Mouse (Mus musculus) Muller cell, postnatal 12 days (primary cell): ENCODE data around the gene Mboat2.

Source experiments
- DNase-seq: peaks from one replicate; pipeline ENCODE4 v3.0.0-alpha.2; 2015; ENCODE audit errors: inconsistent ontology term

Mboat2 gene

DNA sequence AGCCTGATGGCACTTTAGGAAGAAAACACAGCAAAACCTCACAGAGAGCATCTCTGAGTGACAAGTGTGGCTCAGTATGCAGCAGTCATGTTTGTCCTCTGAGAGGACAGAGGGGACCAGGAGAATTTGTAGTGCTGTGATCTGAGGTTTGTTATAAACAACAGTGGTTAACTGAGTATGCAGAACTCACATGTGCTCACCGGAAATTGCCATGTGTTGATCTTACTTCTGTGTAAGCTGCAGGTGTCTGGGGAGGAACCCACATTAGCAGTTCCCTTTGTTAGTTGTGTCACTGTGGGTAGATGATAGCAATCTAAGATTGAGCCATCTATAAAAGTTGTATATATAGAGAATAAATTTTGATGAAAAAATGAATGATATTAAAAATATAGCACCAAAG is 179.7 kb downstream of the Mboat2 start:
- DNase-seq, result no peak

DNA sequence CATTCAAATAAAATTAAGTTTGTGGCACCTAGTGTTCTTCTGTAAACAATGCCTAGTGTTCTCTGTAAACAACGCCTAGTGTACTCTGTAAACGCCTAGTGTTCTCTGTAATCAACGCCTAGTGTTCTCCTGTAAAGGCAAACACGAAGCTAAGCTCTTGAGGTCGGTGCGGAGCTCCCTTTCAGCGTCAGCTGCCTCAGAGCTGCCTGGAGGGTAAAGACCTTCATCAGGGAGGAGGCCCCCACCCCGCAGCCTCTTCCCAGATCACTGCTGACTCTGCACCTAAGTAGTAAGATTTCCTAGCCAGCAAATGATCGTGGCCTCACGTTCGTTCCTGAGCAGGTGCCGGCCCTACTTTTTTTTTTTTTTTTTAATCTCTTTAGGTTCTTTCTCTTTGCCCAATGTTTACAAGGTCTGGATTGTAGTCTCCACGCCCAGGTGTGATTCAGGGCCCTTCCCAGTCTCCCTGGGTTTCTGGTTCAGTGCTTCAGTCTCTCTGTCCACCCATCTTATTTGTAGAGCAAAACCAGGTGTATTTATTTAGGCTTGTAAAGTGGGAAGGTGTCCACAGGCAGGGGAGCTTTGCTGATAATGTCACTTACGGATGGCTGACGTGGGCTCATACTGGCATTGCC is 181.2 kb downstream of the Mboat2 start:
- DNase-seq, result no peak

DNA sequence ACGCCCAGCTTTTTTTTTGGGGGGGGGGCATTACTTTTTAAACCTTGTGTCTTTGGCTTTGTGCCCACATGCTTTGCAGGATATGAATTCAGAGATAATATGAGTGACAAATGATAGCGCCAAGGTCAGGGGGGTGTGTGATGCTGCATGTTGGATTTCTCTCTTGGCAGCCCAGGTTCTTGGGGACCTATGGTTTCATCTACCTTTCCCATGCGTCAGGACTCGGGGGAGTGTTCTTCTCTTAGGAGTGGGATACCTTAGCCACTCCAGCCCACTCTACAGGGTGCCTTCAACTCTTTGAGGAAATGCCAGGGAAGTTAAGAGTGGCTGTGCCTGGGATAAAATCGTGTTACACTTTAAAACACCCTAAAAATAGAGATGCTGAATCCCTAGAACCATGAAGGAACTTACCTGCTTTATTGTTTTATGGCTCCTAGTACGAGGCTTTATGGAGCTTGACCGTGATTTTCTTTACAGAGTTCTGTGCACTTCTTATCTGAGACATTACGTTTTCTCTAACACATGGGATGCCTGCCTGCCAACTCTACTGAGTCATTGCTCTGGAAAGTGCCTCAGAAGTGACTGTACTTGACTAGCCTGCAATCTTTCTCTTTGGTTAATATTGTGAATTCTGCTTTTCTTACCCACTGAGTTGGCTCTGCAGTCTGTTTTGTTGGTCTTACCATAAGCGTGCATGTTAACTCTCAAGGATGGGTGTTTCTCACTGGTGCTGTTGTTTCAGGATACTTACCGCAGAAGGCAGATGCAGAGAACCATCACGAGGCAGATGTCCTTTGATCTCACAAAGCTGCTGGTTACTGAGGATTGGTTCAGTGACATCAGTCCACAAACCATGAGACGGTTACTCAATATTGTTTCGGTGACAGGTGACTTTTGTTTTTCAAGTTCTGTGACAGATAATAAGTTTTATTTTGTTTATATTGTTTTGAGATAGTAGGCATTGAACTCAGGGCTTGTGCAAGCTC is 182.2 kb downstream of the Mboat2 start:
- DNase-seq, result peak; percentile 65
